Mouse (Mus musculus) testis, adult 2 months (tissue): Measurements from ENCODE around the gene Fdps.

Experiments used
- CTCF ChIP-seq: fragments of 200-500 bp; IDR thresholded peaks from 2 replicates; pipeline ENCODE4 v1.5.1; 2012; ENCODE audit warnings: low read depth, mild to moderate bottlenecking, inconsistent platforms, low read length, moderate library complexity; ENCODE audit not compliant: control insufficient read depth, insufficient read depth, insufficient replicate concordance
- POLR2A ChIP-seq: fragments of 200-500 bp; IDR thresholded peaks from 2 replicates; pipeline ENCODE4 v1.6.1; 2012; ENCODE audit warnings: low read depth, mild to moderate bottlenecking, inconsistent platforms, low read length, moderate library complexity; ENCODE audit not compliant: control insufficient read depth

GRCm38 (mm10) chr3:89092509-89093090, 9.2 kb downstream of the Fdps start:
- TF ChIP-seq POLR2A: no peak
- no peak for TF ChIP-seq CTCF
